Mouse (Mus musculus) CH12.LX (cell line): ENCODE results near the gene Olfr1509. TPM values are rescaled to one million over a fixed set of nuclear protein-coding genes. Genes with fewer than 3 reads are reported as not detected.
A peak's percentile ranks its signal among the peaks of the same experiment; 100 is the strongest.

Experiments used
- DNase-seq: peaks from one replicate; pipeline ENCODE4 v3.0.0-alpha.2; 2013; ENCODE audit errors: extremely low read depth
- H3K27ac ChIP-seq: 2 replicates; pipeline ENCODE4 v1.5.1; 2012; ENCODE audit warnings: low read depth, mild to moderate bottlenecking, control low read depth, moderate library complexity; ENCODE audit not compliant: insufficient read depth
- H3K27me3 ChIP-seq: replicated peaks from 2 replicates; pipeline ENCODE3; 2012; ENCODE audit warnings: inconsistent platforms
- H3K36me3 ChIP-seq, 2 experiments: replicated peaks in 1 of 2; 2 replicates each; pipeline versions ENCODE3 to v1.6.1; 2012; ENCODE audit warnings: inconsistent platforms in 1 of 2, low read length in 1 of 2, mild to moderate bottlenecking in 1 of 2, mixed read lengths in 1 of 2, moderate library complexity in 1 of 2; ENCODE audit not compliant: control insufficient read depth in 1 of 2, insufficient read depth in 1 of 2
- H3K4me1 ChIP-seq, 2 experiments: 2 replicates each; pipeline ENCODE4 v1.6.1; 2012; ENCODE audit warnings: inconsistent platforms in 1 of 2, moderate library complexity in 1 of 2; ENCODE audit not compliant: insufficient read depth in 2 of 2, control insufficient read depth in 1 of 2
- H3K4me2 ChIP-seq: 2 replicates; pipeline ENCODE4 v1.6.1; 2012; ENCODE audit warnings: low read depth, mild to moderate bottlenecking, control low read depth; ENCODE audit not compliant: poor library complexity, insufficient read depth, severe bottlenecking
- H3K4me3 ChIP-seq, 3 experiments: fragments of 150-350 bp in 1 of 3; sonication (generic) in 1 of 3; replicated peaks in 1 of 3; 2 replicates each; pipeline versions ENCODE3 to v1.5.1; 2011 to 2012; ENCODE audit warnings: low read depth in 2 of 3, low read length in 2 of 3, mild to moderate bottlenecking in 2 of 3, moderate library complexity in 2 of 3, control low read depth in 1 of 3, improper control_type of control experiment in 1 of 3, inconsistent platforms in 1 of 3, mixed read lengths in 1 of 3; ENCODE audit not compliant: poor library complexity in 1 of 3
- H3K79me2 ChIP-seq: replicated peaks from 2 replicates; pipeline ENCODE4 v1.6.1; 2012; ENCODE audit warnings: mild to moderate bottlenecking, moderate library complexity; ENCODE audit not compliant: control insufficient read depth, poor library complexity, insufficient read depth, severe bottlenecking; ENCODE audit errors: extremely low read depth
- H3K9ac ChIP-seq: 2 replicates; pipeline ENCODE4 v1.6.1; 2012; ENCODE audit warnings: low read depth, mild to moderate bottlenecking, control low read depth, moderate library complexity; ENCODE audit not compliant: insufficient read depth
- H3K9me3 ChIP-seq: replicated peaks from 2 replicates; pipeline ENCODE3; 2012; ENCODE audit warnings: low read length, inconsistent platforms, mixed read lengths
- BHLHE40 ChIP-seq: IDR thresholded peaks from 2 replicates; pipeline ENCODE4 v1.6.1; 2011; ENCODE audit warnings: mild to moderate bottlenecking, low read depth, low read length, improper control_type of control experiment
- CHD1 ChIP-seq: IDR thresholded peaks from 2 replicates; pipeline ENCODE4 v1.6.1; 2012; ENCODE audit warnings: low read depth, low read length, improper control_type of control experiment, inconsistent platforms
- E2F4 ChIP-seq: IDR thresholded peaks from 2 replicates; pipeline ENCODE4 v1.6.1; 2011; ENCODE audit warnings: low read depth, low read length, improper control_type of control experiment; ENCODE audit not compliant: insufficient replicate concordance
- ELF1 ChIP-seq: IDR thresholded peaks from 2 replicates; pipeline ENCODE4 v1.6.1; 2014; ENCODE audit warnings: low read depth, mild to moderate bottlenecking, inconsistent platforms, low read length, improper control_type of control experiment
- EP300 ChIP-seq: IDR thresholded peaks from 2 replicates; pipeline ENCODE4 v1.6.1; 2011; ENCODE audit warnings: low read length, improper control_type of control experiment
- ETS1 ChIP-seq: conservative IDR thresholded peaks from 2 replicates; pipeline ENCODE4 v1.6.1; 2012; ENCODE audit warnings: low read depth, mild to moderate bottlenecking, inconsistent platforms, low read length, improper control_type of control experiment, moderate library complexity
- GABPA ChIP-seq: IDR thresholded peaks from 2 replicates; pipeline ENCODE4 v1.6.1; 2012; ENCODE audit warnings: low read depth, low read length, improper control_type of control experiment, inconsistent platforms; ENCODE audit not compliant: insufficient replicate concordance
- IRF4 ChIP-seq: IDR thresholded peaks from 2 replicates; pipeline ENCODE4 v1.6.1; 2014; ENCODE audit warnings: low read depth, mild to moderate bottlenecking, inconsistent platforms, low read length, improper control_type of control experiment
- JUN ChIP-seq: IDR thresholded peaks from 2 replicates; pipeline ENCODE4 v1.6.1; 2011; ENCODE audit warnings: low read depth, mild to moderate bottlenecking, low read length, improper control_type of control experiment, moderate library complexity; ENCODE audit not compliant: insufficient read depth
- JUND ChIP-seq: conservative IDR thresholded peaks from 2 replicates; pipeline ENCODE4 v1.6.1; 2011; ENCODE audit warnings: low read depth, low read length, improper control_type of control experiment
- MAFK ChIP-seq: IDR thresholded peaks from 2 replicates; pipeline ENCODE4 v1.6.1; 2011; ENCODE audit warnings: low read length, improper control_type of control experiment; ENCODE audit not compliant: insufficient replicate concordance
- MXI1 ChIP-seq: IDR thresholded peaks from 2 replicates; pipeline ENCODE4 v1.6.1; 2011; ENCODE audit warnings: mild to moderate bottlenecking, low read depth, low read length, improper control_type of control experiment
- MYC ChIP-seq: IDR thresholded peaks from 2 replicates; pipeline ENCODE4 v1.6.1; 2011; ENCODE audit warnings: low read depth, mild to moderate bottlenecking, improper control_type of control experiment, low read length
- POLR2A ChIP-seq: IDR thresholded peaks from 2 replicates; pipeline ENCODE4 v1.6.1; 2011; ENCODE audit warnings: low read depth, mild to moderate bottlenecking, improper control_type of control experiment, low read length
- POLR2AphosphoS2 ChIP-seq: IDR thresholded peaks from 2 replicates; pipeline ENCODE4 v1.6.1; 2011; ENCODE audit warnings: low read depth, low read length, improper control_type of control experiment
- RAD21 ChIP-seq: IDR thresholded peaks from 2 replicates; pipeline ENCODE4 v1.6.1; 2011; ENCODE audit warnings: low read depth, mild to moderate bottlenecking, low read length, improper control_type of control experiment, moderate library complexity
- RCOR1 ChIP-seq: conservative IDR thresholded peaks from 2 replicates; pipeline ENCODE4 v1.6.1; 2012; ENCODE audit warnings: low read depth, mild to moderate bottlenecking, inconsistent platforms, low read length, improper control_type of control experiment
- SMC3 ChIP-seq: IDR thresholded peaks from 2 replicates; pipeline ENCODE4 v1.6.1; 2011; ENCODE audit warnings: low read depth, low read length, improper control_type of control experiment
- TCF12 ChIP-seq: IDR thresholded peaks from 2 replicates; pipeline ENCODE4 v1.6.1; 2014; ENCODE audit warnings: low read depth, mild to moderate bottlenecking, inconsistent platforms, low read length, improper control_type of control experiment
- UBTF ChIP-seq: IDR thresholded peaks from 2 replicates; pipeline ENCODE4 v1.6.1; 2012; ENCODE audit warnings: low read depth, mild to moderate bottlenecking, inconsistent platforms, low read length, improper control_type of control experiment, moderate library complexity
- ZMIZ1 ChIP-seq: IDR thresholded peaks from 2 replicates; pipeline ENCODE4 v1.6.1; 2012; ENCODE audit warnings: low read depth, mild to moderate bottlenecking, inconsistent platforms, low read length, improper control_type of control experiment
- dilution Hi-C: fragments of 300-500 bp; cut with MboI; formaldehyde crosslinking; loops from 2 replicates; pipeline ENCODE4 v1.14.3; 2020; ENCODE audit warnings: low sequenced_read_pairs; ENCODE audit not compliant: extremely low pct_unique_long_range_greater_than_20kb, extremely low pct_ligation_motif_present
- in situ Hi-C: fragments of 300-500 bp; cut with MboI; formaldehyde crosslinking; loops from 3 replicates; pipeline ENCODE4 v1.14.3; 2019; ENCODE audit warnings: low sequenced_read_pairs, low pct_ligation_motif_present, low pct_unique_long_range_greater_than_20kb, mixed read lengths
- polyA plus RNA-seq: library from polyadenylated mRNA; unstranded; fragments of >175 nt; gene quantifications from 2 replicates; pipeline ENCODE4 v1.2.1, GENCODE M21; 2012; ENCODE audit warnings: low read depth; ENCODE audit not compliant: insufficient read length
- total RNA-seq, 2 experiments: library from RNA; depleted of rRNA; stranded (reverse); fragments of 300-350 nt in 1 of 2; fragments of >200 nt in 1 of 2; gene quantifications; 2 replicates each; pipeline ENCODE4 v1.2.3; 2012 to 2014

The Olfr1509 gene
- total and polyA plus RNA-seq, 3 experiments: not detected

DNA sequence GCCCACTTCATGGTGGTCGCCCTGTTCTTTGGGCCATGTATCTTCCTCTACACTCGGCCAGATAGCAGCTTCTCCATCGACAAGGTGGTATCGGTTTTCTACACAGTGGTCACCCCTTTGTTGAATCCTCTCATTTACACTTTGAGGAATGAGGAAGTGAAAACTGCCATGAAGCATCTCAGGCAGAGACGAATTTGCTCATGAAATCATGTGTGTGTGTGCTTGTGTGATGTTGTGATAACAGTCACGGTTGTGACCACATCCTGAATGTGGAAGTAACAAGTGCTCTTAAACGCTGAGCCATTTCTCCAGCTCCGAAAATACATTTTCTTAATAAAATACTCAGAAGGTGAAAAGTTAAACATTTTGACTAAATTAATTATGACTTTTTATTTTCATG lies 8.3 kb downstream of the Olfr1509 start:
- no peak overlapping the region for H3K4me3 ChIP-seq
- H3K27me3 ChIP-seq: no peaks in the 10 kb centered on the region
- no peaks in the 10 kb centered on the region for H3K9me3 ChIP-seq
- H3K36me3 ChIP-seq: no peaks in the 10 kb centered on the region
- DNase-seq: peak; percentile 82
- dilution Hi-C loops: no loop called here
- H3K4me2 ChIP-seq: peak overlapping the region; percentile 37
- no peak overlapping the region for H3K9ac ChIP-seq
- no peaks in the 10 kb centered on the region for H3K79me2 ChIP-seq
- no peak overlapping the region for H3K27ac ChIP-seq
- TF ChIP-seq BHLHE40: peak; percentile 92
- TF ChIP-seq MXI1: no peak
- TF ChIP-seq RCOR1: 0 out of 2 replicates have a peak, but pooled peaks have one; percentile 29
- TF ChIP-seq RAD21: no peak
- no peak for TF ChIP-seq CHD1
- TF ChIP-seq POLR2A: no peak
- no peak for TF ChIP-seq GABPA
- TF ChIP-seq EP300: peak; percentile 80
- TF ChIP-seq IRF4: peak; percentile 86
- TF ChIP-seq JUND: no peak
- TF ChIP-seq MAFK: no peak
- peak; percentile 49 for TF ChIP-seq ETS1
- TF ChIP-seq E2F4: no peak
- 0 out of 2 replicates have a peak, but pooled peaks have one; percentile 45 for TF ChIP-seq MYC
- TF ChIP-seq ZMIZ1: no peak
- H3K4me1 ChIP-seq: peaks cover 8 to 13% of the 10 kb centered on the region in 2 experiments; a peak in 3 of 4 replicates
- in situ Hi-C loops: no loop called here

DNA sequence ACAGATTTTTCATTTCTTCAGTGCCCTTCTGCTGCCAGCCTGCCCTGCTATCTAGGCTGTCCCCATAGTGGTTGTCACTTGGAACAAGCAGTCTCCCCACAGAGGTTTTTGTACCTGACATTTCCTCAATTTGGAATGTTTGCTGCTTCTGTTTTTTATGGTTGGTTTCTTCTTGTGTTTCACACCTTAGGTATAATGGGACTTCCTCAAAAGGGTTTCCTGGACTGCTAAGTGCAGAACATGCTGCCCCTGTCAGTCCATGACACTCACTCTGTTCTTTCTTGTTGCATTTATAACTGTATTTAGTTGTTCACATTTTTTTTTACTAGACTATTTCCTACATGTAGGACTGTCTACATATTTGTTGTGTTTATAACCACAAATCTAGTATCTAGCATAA lies 19.1 kb downstream of the Olfr1509 start:
- in situ Hi-C loops: no loop called here
- H3K27ac ChIP-seq: no peak overlapping the region
- H3K4me1 ChIP-seq: no peaks in the 10 kb centered on the region
- no peak overlapping the region for H3K9ac ChIP-seq
- no peaks in the 10 kb centered on the region for H3K9me3 ChIP-seq
- no peak for DNase-seq
- TF ChIP-seq EP300: no peak
- TF ChIP-seq SMC3: no peak
- no peak for TF ChIP-seq TCF12
- no peak for TF ChIP-seq RAD21
- no peak for TF ChIP-seq UBTF
- no peak for TF ChIP-seq POLR2AphosphoS2
- TF ChIP-seq ELF1: no peak
- no peak for TF ChIP-seq JUN
- TF ChIP-seq, all 38 proteins: peak for 0
- Histone ChIP-seq H3K4me2 (no peak overlapping the region), H3K79me2 (no peaks in the 10 kb centered on the region), H3K4me3 (no peak overlapping the region), H3K27me3 (no peaks in the 10 kb centered on the region), H3K36me3 (no peaks in the 10 kb centered on the region)
- dilution Hi-C loops: no loop called here
